Mouse (Mus musculus): ENCODE measurements around the gene Slc16a1. TPM values are rescaled to one million over a fixed set of nuclear protein-coding genes. Genes with fewer than 3 reads are reported as not detected.
"Not testable (repeated sequence)": the region's sequence is repeated elsewhere in the genome, so short reads cannot be mapped to it uniquely, and the experiment has no call there.

Gene Slc16a1
- polyA plus RNA-seq, 1 experiment: not detected

DNA sequence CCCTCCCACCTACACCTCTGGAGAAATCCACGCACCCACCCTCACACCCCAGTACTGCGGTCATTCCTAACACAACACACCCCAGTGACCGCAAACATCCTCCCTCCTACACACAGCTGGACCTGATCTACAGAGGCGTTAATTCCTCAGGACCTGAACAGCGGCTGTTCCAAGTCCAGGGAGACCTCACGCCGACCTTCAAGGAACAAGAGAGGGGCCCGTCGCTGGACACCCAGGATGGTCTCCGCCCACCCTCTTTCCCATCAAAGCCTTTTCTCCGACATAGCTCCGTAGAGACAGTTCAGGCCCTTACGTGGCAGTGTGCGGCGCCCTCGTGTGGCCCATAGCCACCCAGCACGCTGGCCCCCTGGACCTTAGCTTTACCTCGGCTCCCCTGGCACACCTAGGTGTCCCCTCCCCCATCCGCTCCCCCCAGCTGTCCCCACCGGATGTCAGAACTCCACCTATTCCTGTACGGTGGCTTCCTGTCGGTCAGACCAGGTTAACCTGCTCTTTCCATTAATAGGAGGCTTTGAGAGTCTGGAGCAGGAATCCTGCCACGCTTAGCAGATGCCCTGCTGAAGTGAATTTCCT lies 36.9 kb downstream of the Slc16a1 start:
- Histone ChIP-seq H3K4me1 (ENCODE audit: control insufficient read depth, insufficient read depth, low read length) (peaks cover 23% of the 10 kb centered on the region), H3K4me3 (ENCODE audit: insufficient read depth, low read depth, low read length) (peak overlapping the region; percentile 43), H3K27ac (ENCODE audit: insufficient read depth, low read depth, low read length) (no peak overlapping the region)
- 6% methylated on average over 23 of the region's 23 CpGs for WGBS
- TF ChIP-seq CTCF (IDR thresholded peaks at IDR 0.05; ENCODE audit: insufficient read depth, low read depth, low read length) (peak; percentile 68), POLR2A (IDR thresholded peaks at IDR 0.05; ENCODE audit: insufficient read depth, low read depth, low read length) (no peak)

DNA sequence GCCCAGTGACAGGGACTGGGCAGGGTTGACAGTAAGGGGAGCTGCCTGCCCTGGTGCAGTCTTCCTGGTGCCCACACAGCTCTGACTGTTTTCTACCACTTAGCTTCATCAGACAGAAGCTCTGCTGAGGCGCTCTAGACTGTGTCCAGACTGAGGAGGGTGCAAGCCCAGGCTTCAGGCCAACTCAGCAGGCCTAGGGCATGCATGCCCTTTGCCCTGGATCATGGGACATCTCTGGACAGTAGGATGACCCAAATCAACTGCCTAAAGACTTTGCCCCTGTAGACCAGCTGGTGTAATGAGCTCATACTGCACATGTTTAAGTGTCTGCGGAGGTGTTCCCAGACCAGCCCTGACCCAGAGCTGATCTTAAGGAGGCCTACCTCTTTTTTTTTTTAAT lies 39.3 kb downstream of the Slc16a1 start:
- no peak for TF ChIP-seq POLR2A (IDR thresholded peaks at IDR 0.05; ENCODE audit: insufficient read depth, low read depth, low read length)
- no peak for TF ChIP-seq CTCF (IDR thresholded peaks at IDR 0.05; ENCODE audit: insufficient read depth, low read depth, low read length)
- no peak overlapping the region for H3K27ac ChIP-seq (ENCODE audit: insufficient read depth, low read depth, low read length)
- WGBS: 98% methylated on average over 2 of the region's 2 CpGs
- peaks cover 16% of the 10 kb centered on the region for H3K4me1 ChIP-seq (ENCODE audit: control insufficient read depth, insufficient read depth, low read length)
- H3K4me3 ChIP-seq (ENCODE audit: insufficient read depth, low read depth, low read length): no peak overlapping the region

- TF ChIP-seq POLR2A (IDR thresholded peaks at IDR 0.05; ENCODE audit: insufficient read depth, low read depth, low read length) (no peak), CTCF (IDR thresholded peaks at IDR 0.05; ENCODE audit: insufficient read depth, low read depth, low read length) (no peak)
- peaks cover 16% of the 10 kb centered on the region for H3K4me1 ChIP-seq (ENCODE audit: control insufficient read depth, insufficient read depth, low read length)
- no peak overlapping the region for H3K4me3 ChIP-seq (ENCODE audit: insufficient read depth, low read depth, low read length)
- 50% methylated on average over 8 of the region's 8 CpGs for WGBS
- H3K27ac ChIP-seq (ENCODE audit: insufficient read depth, low read depth, low read length): no peak overlapping the region
These were observed 40.4 kb downstream of the Slc16a1 start for GRCm38 (mm10) chr3:104678826-104679225.

DNA sequence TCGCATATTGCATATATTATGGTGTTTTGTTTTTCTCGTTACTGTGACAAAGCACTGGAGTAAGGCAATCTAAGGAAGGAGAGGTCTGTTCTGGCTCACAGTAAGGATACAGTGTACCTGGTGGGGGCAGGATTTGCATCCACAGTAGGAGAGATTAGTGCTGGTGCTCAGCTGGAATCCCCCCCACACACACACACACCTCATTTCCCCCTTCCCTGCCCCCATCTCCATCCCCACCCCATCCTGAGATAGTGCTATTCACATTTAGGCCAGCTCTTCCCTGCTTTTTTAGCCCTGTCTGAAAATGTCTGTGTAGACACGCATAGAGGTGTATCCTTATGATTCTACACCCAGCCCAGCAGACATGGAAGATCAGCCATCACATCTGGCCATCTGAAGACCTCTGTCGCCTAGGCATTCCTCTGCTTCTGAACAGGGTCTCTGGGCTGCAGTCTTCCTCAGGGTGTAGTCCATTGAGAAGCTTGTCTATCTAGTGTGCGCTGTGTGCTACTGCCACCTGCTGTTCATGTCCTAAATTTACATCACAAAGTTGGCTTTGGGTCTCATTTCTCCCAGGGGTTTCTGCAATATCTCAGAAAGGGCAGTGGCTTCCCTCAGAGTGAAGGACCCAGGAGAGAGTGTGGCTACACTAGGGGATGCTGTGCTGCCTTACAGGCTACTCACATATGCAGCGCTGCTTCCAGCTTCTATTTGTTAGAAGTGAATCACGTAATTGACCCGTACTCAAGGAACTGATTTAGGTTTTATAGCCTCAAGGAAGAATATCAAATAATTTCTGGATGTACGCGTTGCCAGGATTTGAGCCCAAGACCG lies 44.4 kb downstream of the Slc16a1 start:
- 61% methylated on average over 11 of the region's 11 CpGs for WGBS
- Histone ChIP-seq H3K4me3 (ENCODE audit: insufficient read depth, low read depth, low read length) (no peak overlapping the region), H3K27ac (ENCODE audit: insufficient read depth, low read depth, low read length) (no peak overlapping the region), H3K4me1 (ENCODE audit: control insufficient read depth, insufficient read depth, low read length) (0 out of 2 replicates have a peak, but pooled peaks cover 3% of the 10 kb centered on the region)
- TF ChIP-seq CTCF (IDR thresholded peaks at IDR 0.05; ENCODE audit: insufficient read depth, low read depth, low read length): no peak
- no peak for TF ChIP-seq POLR2A (IDR thresholded peaks at IDR 0.05; ENCODE audit: insufficient read depth, low read depth, low read length)

- 6% methylated on average over 23 of the region's 23 CpGs for WGBS
- Histone ChIP-seq H3K27ac (ENCODE audit: insufficient read depth, low read depth, low read length) (no peak overlapping the region), H3K4me1 (ENCODE audit: control insufficient read depth, insufficient read depth, low read length) (peaks cover 3% of the 10 kb centered on the region; the same call in 1 of the 2 replicates), H3K4me3 (ENCODE audit: insufficient read depth, low read depth, low read length) (no peak overlapping the region)
- peak; percentile 71; the same call in 1 of the 2 replicates for TF ChIP-seq CTCF (IDR thresholded peaks at IDR 0.05; ENCODE audit: insufficient read depth, low read depth, low read length)
- TF ChIP-seq POLR2A (IDR thresholded peaks at IDR 0.05; ENCODE audit: insufficient read depth, low read depth, low read length): no peak
These were observed 62.4 kb downstream of the Slc16a1 start for GRCm38 (mm10) chr3:104700751-104701335.

GRCm38 (mm10) chr3:104701761-104702160 lies 63.3 kb downstream of the Slc16a1 start:
- peaks cover 3% of the 10 kb centered on the region; the same call in 1 of the 2 replicates for H3K4me1 ChIP-seq (ENCODE audit: control insufficient read depth, insufficient read depth, low read length)
- no peak overlapping the region for H3K27ac ChIP-seq (ENCODE audit: insufficient read depth, low read depth, low read length)
- H3K4me3 ChIP-seq (ENCODE audit: insufficient read depth, low read depth, low read length): no peak overlapping the region
- WGBS: 93% methylated on average over 1 of the region's 1 CpGs
- TF ChIP-seq POLR2A (IDR thresholded peaks at IDR 0.05; ENCODE audit: insufficient read depth, low read depth, low read length) (no peak), CTCF (IDR thresholded peaks at IDR 0.05; ENCODE audit: insufficient read depth, low read depth, low read length) (no peak)

DNA sequence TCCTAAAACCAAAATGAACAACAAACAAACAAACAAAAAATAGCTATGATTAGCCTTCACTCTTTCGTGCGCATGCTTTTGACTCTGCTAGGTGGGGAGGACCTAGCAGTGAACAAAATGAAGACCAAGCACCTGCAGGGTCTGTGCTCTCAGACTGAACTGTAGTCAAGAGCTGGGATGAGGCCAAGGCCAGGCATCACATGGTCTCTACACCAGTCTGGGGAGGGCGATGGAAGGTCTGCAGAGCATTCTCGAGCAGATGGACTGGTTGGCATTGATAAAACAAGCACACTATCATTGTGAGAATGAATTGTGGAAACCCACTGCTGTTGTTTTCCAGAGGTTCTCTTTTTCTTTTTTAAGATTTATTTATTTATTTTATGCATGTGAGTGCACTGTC lies 65.5 kb downstream of the Slc16a1 start:
- no peak overlapping the region for H3K27ac ChIP-seq (ENCODE audit: insufficient read depth, low read depth, low read length)
- H3K4me3 ChIP-seq (ENCODE audit: insufficient read depth, low read depth, low read length): no peak overlapping the region
- WGBS: 89% methylated on average over 4 of the region's 4 CpGs

DNA sequence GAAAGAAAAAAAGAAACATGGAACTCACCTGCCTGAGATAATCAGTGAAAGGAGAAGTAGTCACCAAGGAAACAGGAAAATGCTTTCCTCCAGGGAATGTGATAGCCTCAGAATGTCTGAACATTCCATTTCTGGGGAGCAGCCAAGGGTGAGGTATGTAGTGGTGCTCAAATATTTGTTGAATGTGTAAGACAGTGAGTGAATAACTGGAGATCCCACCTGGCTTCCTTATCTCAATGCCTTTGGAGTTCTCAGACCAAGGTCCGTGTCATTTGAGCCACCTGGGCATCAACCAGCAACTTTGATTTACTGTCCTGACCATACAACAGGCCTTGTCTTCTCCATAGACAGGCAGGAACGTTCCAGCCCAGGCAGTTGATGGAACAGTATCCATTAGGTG lies 68.0 kb downstream of the Slc16a1 start:
- TF ChIP-seq POLR2A (IDR thresholded peaks at IDR 0.05; ENCODE audit: insufficient read depth, low read depth, low read length) (no peak), CTCF (IDR thresholded peaks at IDR 0.05; ENCODE audit: insufficient read depth, low read depth, low read length) (no peak)
- Histone ChIP-seq H3K4me3 (ENCODE audit: insufficient read depth, low read depth, low read length) (no peak overlapping the region), H3K4me1 (ENCODE audit: control insufficient read depth, insufficient read depth, low read length) (peaks cover 5% of the 10 kb centered on the region; the same call in 1 of the 2 replicates), H3K27ac (ENCODE audit: insufficient read depth, low read depth, low read length) (no peak overlapping the region)
- 86% methylated on average over 2 of the region's 2 CpGs for WGBS

More for the DNA sequence above, 65.5 kb downstream of the Slc16a1 start:
- H3K4me1 ChIP-seq (ENCODE audit: control insufficient read depth, insufficient read depth, low read length): peaks cover 7% of the 10 kb centered on the region; the same call in 1 of the 2 replicates
- TF ChIP-seq CTCF (IDR thresholded peaks at IDR 0.05; ENCODE audit: insufficient read depth, low read depth, low read length): no peak
- TF ChIP-seq POLR2A (IDR thresholded peaks at IDR 0.05; ENCODE audit: insufficient read depth, low read depth, low read length): no peak

GRCm38 (mm10) chr3:104706951-104707771 lies 68.7 kb downstream of the Slc16a1 start:
- WGBS: 84% methylated on average over 6 of the region's 6 CpGs
- H3K4me3 ChIP-seq (ENCODE audit: insufficient read depth, low read depth, low read length); H3K27ac ChIP-seq (ENCODE audit: insufficient read depth, low read depth, low read length); H3K4me1 ChIP-seq (ENCODE audit: control insufficient read depth, insufficient read depth, low read length): not testable (repeated sequence)

GRCm38 (mm10) chr3:104707772-104708144 lies 69.3 kb downstream of the Slc16a1 start:
- not testable (repeated sequence) for H3K4me1 ChIP-seq (ENCODE audit: control insufficient read depth, insufficient read depth, low read length); H3K27ac ChIP-seq (ENCODE audit: insufficient read depth, low read depth, low read length); H3K4me3 ChIP-seq (ENCODE audit: insufficient read depth, low read depth, low read length)
- 65% methylated on average over 1 of the region's 1 CpGs for WGBS

All from olfactory bulb, adult 2 months (tissue).